Mouse (Mus musculus): ENCODE measurements around the gene Ace3.

GRCm38 (mm10) chr11:105989446-105989845 is 5.0 kb upstream of the Ace3 start:
- TF ChIP-seq CTCF (conservative IDR thresholded peaks at IDR 0.05; ENCODE audit: low read length) (no peak), POU5F1 (IDR thresholded peaks at IDR 0.05; ENCODE audit: borderline replicate concordance, low read length) (no peak), NANOG (IDR thresholded peaks at IDR 0.05; ENCODE audit: borderline replicate concordance, low read length) (no peak)
